Mouse (Mus musculus) cerebellum, postnatal 4 days (tissue): ENCODE measurements around the gene Zrsr1.

Source experiments
- DNase-seq, 2 experiments: peaks; one replicate each; pipeline ENCODE4 v3.0.0; 2022; ENCODE audit warnings: low spot score in 2 of 2, mixed read lengths in 1 of 2

Gene Zrsr1

GRCm38 (mm10) chr11:22972746-22973526 is 1.1 kb downstream of the Zrsr1 start:
- DNase-seq, result peak; percentile 42 to 64

DNA sequence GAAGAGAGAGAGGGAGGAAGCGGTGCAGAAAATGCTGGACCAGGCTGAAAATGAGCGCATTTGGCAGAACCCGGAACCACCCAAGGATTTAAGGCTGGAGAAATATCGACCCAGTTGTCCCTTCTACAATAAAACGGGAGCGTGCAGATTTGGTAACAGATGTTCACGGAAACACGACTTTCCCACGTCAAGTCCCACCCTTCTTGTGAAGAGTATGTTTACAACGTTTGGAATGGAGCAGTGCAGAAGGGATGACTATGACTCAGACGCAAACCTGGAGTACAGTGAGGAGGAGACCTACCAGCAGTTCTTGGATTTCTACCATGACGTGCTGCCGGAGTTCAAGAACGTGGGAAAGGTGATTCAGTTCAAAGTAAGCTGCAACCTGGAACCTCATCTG is 1.8 kb downstream of the Zrsr1 start:
- DNase-seq, result no peak

DNA sequence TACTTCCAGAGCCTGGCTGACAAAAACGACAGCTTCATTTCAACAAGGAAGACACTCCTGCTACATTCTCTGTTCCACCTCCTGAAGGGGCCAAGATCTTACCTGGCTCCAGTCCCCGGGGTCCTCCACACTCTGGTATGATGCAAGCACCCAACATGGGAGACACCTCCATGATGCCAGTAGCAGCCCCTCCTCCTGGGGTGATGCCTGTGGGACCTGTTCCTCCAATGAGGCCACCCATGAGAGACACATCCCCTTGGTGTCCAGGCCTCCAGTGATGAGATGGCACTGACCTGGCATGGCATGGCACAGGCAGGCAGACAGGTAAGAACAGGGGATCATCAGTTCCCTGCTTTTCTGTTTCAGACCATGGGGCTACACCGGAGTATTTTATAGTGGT is 6.4 kb downstream of the Zrsr1 start:
- DNase-seq, result no peak

- DNase-seq, result peak in 1 of 2 experiments; percentile 42
These were observed 6.9 kb downstream of the Zrsr1 start for GRCm38 (mm10) chr11:22978711-22979110.

GRCm38 (mm10) chr11:22979221-22979620 is 7.4 kb downstream of the Zrsr1 start:
- DNase-seq, result no peak

- DNase-seq, result no peak
These were observed 9.2 kb downstream of the Zrsr1 start for GRCm38 (mm10) chr11:22981041-22981440.

- DNase-seq, result no peak
These were observed 9.7 kb downstream of the Zrsr1 start for GRCm38 (mm10) chr11:22981543-22981950.

DNA sequence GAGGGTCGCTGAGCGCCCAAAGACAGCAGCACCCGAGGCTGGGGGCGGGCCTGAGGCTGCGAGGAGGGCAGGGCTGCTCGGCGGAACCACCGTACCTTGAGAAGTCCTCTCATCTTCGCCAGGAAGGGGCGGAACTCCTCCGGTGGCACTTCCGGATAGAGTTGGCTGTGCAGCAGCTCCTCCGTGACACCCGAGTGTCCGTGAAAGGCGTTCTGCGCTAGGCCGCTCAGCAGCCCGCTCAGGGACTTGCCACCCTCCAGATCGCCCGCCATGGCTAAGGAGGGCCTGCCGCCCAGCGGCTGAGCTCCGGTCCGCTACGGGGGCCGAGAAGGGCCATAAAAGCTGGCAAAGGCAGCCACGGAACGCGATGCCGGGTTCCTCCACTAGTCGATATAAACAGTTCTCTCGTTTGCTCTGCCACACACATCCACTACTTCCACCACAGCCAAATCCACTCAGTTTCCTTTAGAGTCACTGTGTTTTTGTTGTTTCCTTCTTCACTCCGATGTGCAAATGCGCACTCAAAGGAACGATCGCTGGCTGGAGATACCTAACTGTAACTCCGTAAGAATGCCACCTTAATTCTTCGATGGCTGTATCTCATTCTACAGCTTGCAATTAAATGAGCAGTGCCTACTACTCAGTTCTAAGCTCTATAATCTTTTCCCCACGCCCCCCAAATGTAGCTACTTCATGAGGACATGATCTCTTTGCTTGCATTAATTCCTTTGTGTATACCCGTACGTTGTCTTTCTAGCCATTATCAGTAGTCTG is 10.4 kb downstream of the Zrsr1 start, which contains the start of the genes Gm28048 and Commd1:
Gm28048 (minus strand) TSS at position 107 of the 774 bp plus-strand sequence.
Commd1 (minus strand) TSS at position 399 of the 774 bp plus-strand sequence.
- DNase-seq, result peak; percentile 98 to 99

DNA sequence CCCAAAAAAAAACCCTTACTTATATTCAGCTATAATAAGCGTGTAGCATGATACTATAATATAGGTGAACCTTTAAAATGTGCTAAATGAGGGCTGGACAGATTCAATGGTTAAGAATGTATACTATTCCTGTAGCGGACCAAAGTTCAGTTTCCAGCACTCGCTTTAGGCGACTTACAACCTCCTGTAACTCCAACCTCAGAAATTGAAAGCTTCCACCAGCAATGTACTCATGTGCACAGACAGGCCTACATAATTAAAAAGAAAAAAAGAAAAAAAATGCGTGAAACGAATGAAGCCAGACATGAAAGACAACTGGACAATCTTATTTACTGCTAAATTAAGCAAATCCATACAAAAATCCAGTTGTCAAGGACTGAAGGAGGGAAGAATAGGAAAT is 11.0 kb downstream of the Zrsr1 start:
- no peak for DNase-seq

DNA sequence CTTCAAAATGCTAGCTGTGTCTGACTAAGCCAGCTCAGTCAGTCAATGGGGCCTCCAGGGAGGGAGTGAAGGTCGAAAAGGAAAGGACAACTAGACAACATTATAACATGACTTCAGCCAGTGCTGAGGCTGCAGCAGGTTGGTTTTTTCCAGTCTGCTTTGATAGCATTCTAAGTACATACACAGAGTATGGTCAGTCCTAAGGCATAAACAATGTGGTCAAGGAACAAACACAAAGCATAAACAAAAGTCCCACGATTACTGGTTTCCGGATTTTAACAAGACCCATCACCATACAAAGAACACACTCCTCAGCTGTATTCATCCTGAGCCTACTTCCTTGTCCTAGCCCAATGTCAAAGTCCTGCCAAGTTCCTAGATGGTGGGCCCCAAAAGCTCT is 13.7 kb downstream of the Zrsr1 start:
- DNase-seq, result no peak

DNA sequence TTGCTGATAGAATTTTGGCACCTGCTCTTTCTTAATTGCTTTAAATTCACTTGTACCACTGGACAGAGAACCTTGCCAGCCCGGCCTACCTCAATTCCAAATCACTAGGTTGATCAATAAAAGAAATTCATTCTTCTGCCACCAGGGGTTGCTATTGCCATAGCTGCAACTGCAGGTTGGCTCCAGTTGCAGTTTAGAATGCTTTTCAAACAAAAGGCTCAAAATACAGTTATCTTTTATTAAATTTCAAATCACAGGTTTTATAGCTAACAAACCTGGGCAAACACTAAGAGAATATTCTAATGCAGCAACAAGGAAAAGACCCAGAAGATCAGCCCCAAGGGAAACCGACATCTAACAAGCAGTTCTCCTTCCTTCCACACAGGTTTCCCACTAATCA is 15.6 kb downstream of the Zrsr1 start:
- peak in 1 of 2 experiments; percentile 29 for DNase-seq

DNA sequence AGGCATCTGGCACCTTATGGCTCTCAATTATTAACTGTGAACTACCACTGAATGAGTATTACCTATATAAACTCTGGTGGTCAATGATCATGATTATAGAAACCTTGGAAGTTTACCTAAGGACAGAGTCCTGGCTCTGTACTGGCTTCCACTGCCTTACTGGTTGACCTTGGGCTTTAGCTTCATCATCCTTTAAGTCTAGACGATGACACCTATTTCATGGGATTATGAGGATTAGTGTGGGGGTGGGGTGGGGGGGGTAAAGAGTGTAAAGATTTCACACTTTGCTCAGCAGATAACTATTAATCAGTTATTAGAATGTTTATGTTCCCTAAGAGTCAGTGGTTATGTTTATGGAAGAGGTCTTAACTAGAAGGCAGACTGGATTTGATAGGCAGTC is 18.0 kb downstream of the Zrsr1 start:
- no peak for DNase-seq

DNA sequence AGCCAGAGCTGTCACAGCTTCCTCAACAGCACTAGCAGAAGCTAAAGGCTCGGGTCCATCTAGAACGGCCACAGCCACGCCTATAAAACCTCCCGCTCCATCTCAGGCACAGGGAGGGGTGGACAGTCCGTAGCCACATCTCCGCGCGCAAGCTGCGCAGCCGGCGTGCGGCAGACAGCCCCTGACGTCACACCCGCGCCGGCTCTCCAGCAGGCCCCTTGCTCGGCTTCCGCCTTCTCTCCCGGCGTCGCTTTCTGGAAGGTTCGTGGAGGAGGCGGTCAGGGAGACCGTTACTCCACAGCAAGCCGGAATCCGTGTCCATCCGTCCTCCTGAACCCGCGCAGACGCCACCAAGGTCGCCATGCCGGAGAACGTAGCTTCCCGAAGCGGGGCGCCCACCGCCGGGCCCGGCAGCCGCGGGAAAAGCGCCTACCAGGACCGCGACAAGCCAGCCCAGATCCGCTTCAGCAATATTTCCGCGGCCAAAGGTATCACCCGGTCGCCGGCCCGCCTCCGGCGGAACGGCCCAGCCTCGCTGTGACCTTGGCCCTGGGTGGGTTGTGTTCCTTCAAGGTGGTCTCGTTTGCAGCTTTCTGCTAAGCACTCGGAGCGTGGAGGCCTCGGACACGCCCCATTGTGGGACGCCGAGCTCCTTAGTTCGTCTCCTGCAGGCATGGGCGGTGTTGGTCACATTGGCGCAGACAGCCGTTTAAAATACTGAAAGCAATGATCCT is 18.8 kb downstream of the Zrsr1 start, which contains the start of gene Cct4:
Cct4 (plus strand) TSS at position 127 of the 734 bp plus-strand sequence.
- DNase-seq, result peak; percentile 85 to 91

- DNase-seq, result no peak
These were observed 19.5 kb downstream of the Zrsr1 start for GRCm38 (mm10) chr11:22991218-22991835.

DNA sequence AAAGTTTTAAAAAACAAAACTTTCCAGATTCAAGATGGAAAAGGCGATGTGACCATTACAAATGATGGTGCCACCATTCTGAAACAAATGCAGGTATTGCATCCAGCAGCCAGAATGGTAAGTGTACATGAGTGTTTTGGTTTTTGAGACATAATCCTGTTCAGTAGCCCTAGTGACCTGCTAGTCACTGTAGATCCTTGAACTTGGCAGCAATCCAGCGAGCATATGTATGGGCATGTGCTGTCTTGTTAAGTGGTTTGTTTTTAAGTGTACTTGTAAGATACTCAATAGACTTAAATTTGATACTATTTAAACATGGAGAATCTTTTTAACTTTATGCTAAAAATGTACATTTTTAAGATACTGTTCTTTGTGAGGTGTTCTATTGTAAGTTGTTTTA is 22.5 kb downstream of the Zrsr1 start:
- no peak for DNase-seq

GRCm38 (mm10) chr11:22995461-22995860 is 23.7 kb downstream of the Zrsr1 start:
- no peak for DNase-seq

DNA sequence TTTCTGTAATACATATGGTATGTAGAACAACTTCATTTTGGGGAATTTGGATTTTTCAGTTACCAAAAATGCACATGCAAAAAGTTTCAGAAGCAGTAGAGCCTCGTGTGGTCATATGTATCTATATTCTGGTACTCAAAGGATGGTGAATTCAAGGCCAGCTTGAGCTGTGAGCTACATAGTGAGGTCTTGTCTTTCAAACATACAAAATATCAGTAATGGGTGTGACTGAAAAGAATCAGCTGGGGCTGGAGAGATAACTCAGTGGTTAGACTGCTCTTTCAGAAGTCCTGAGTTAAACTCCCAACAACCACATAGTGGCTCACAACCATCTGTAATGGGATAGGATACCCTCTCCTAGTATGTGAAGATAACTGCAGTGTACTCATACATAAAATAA is 26.5 kb downstream of the Zrsr1 start:
- no peak for DNase-seq

DNA sequence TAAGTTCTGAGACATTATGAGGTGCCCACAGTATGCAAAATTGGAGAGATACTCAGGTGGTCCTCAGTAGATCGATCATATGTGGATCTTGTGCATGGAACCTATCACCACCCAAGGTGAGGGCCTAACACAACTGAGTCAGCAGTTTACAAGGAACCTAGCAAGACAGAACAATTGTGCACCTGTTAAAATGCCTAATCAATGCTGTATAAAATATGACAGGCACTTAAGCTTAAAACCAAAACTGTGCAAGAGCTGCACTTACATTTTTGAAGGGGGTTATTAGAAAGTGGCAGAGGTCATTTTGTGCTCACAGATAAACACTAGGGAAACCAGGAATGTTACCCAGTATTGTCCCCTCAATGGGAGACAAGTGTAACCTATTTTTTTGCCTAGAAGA is 33.5 kb downstream of the Zrsr1 start:
- no peak for DNase-seq

GRCm38 (mm10) chr11:23007166-23007480 is 35.3 kb downstream of the Zrsr1 start:
- DNase-seq, result no peak

GRCm38 (mm10) chr11:23007481-23008180 is 35.8 kb downstream of the Zrsr1 start, which contains the start of gene Fam161a:
Gene Fam161a (plus strand): TSS chr11:23007531.
- DNase-seq, result peak; percentile 38 to 72
